Mouse (Mus musculus) activated CD4-positive, CD25-positive, alpha-beta regulatory T cell (primary cell): Measurements from ENCODE around the gene Olfr948. TPM values are rescaled to one million over a fixed set of nuclear protein-coding genes. Genes with fewer than 3 reads are reported as not detected.

Source experiments
- polyA plus RNA-seq, 2 experiments: library from polyadenylated mRNA; unstranded; fragments of 100-300 nt; shearing (Covaris generic); gene quantifications; one replicate each; pipeline ENCODE4 v1.2.1; 2017

Gene Olfr948
- polyA plus RNA-seq = not detected

DNA sequence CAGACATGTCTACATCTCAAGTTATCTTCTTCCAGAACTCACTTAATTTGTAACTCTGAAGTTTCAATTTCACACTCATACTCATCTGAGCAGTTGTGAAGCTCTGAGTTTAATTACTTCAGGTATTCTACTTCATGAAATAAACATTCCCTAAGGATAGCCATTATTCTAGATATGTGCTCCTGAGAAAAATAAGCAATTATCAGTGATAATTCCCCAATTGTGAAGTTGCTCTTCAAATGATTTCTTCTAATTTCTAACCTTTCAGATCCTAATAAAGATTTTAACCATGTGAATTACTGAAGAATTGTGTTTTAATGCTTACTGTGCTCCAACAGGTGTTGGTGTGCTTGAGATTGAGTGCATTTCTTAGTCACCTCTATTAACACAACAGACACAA lies at the start of gene Olfr948:
Gene Olfr948, minus strand, starts transcription at position 101 of the 400 bp plus-strand sequence.

GRCm38 (mm10) chr9:39276718-39277117 lies 49.1 kb downstream of the Olfr948 start, which contains the start of gene Olfr945:
TSS of gene Olfr945 (minus strand) at chr9:39276818.

Other genes starting within 250 kb of the Olfr948 start
- gene Olfr938, start 247.2 kb downstream of the Olfr948 start, polyA plus RNA-seq = not detected
- under 1 TPM in 1 of 2 experiments, not detected in 1; 0.37 TPM for gene Olfr27, start 197.9 kb downstream of the Olfr948 start, polyA plus RNA-seq
- gene Olfr943, start 159.7 kb downstream of the Olfr948 start, polyA plus RNA-seq = under 1 TPM in 1 of 2 experiments, not detected in 1; 0.09 TPM
- gene Olfr944, start 124.1 kb downstream of the Olfr948 start, polyA plus RNA-seq = not detected
- gene Olfr1537, start 76.1 kb downstream of the Olfr948 start, polyA plus RNA-seq = not detected
- gene Olfr945, start 49.2 kb downstream of the Olfr948 start, polyA plus RNA-seq = not detected
- not detected for gene Olfr951, start 61.4 kb upstream of the Olfr948 start, polyA plus RNA-seq
- gene Olfr952, start 101.1 kb upstream of the Olfr948 start, polyA plus RNA-seq = not detected
- not detected for gene Olfr954, start 130.7 kb upstream of the Olfr948 start, polyA plus RNA-seq
- gene Olfr955, start 145.9 kb upstream of the Olfr948 start, polyA plus RNA-seq = not detected
- gene Olfr44, start 167.9 kb upstream of the Olfr948 start, polyA plus RNA-seq = not detected
- not detected for gene Olfr957, start 189.8 kb upstream of the Olfr948 start, polyA plus RNA-seq
- not detected for gene Olfr958, start 228.0 kb upstream of the Olfr948 start, polyA plus RNA-seq
- not detected for gene Olfr959, start 249.5 kb upstream of the Olfr948 start, polyA plus RNA-seq